Mouse (Mus musculus) adrenal gland, adult 2 months (tissue): ENCODE results near the gene Rtn2. TPM values are rescaled to one million over a fixed set of nuclear protein-coding genes. Genes with fewer than 3 reads are reported as not detected.

Source experiments
- DNase-seq: peaks from one replicate; pipeline ENCODE4 v3.0.0; 2021
- polyA plus RNA-seq: library from polyadenylated mRNA; depleted of rRNA; stranded (reverse); fragments of >200 nt; gene quantifications from 2 replicates; pipeline ENCODE4 v1.2.3, GENCODE M21; 2012
- total RNA-seq, 2 experiments: library from RNA; stranded (reverse); gene quantifications; 2 replicates each; pipeline ENCODE4 v1.2.3; 2021

Rtn2 gene
- total and polyA plus RNA-seq, 3 experiments: 4.2 to 14.6 (median 7.4) TPM

DNA sequence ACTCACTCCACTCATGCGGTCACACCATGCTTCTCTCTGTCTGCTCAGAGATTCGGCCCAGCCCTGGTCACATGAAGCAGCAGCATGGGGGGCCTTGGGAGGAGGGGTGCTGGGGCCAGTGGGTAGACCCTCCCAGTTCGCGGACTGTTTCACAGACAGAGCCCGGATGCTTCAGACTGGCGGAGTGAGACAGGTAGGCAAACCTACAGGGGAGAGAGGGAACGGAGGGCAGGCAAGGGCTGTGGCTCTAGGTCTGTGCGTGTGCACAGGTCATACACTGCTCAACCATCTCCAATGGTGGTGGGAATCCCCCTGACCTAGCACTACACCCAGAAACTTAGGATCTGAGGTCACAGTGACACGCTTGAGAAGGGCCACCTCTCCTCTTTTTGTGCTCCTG lies 37.0 kb downstream of the Rtn2 start:
- no peak for DNase-seq

DNA sequence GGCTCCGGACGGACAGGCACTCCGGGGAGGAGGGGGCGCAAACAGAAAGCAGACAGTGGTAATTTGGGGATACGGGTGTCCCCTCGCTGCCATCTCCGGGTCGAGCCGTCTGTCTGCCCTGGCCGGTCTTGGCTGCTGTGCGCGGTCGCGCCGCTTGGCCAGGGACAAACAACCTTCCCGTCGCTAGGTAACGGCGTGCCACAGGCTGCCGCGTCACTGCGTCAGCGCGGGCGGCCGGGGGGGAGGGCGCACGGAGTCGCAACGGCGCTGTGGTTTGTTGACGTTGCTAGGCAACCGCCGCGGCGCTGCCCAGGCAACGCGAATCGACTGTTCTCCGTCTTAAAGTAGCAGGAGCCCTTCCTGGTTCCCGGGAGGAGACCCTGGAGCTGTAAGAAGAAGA lies 37.5 kb downstream of the Rtn2 start:
- DNase-seq: peak; percentile 97

- no peak for DNase-seq
Observed at GRCm38 (mm10) chr7:19320637-19321036, 38.2 kb downstream of the Rtn2 start.

DNA sequence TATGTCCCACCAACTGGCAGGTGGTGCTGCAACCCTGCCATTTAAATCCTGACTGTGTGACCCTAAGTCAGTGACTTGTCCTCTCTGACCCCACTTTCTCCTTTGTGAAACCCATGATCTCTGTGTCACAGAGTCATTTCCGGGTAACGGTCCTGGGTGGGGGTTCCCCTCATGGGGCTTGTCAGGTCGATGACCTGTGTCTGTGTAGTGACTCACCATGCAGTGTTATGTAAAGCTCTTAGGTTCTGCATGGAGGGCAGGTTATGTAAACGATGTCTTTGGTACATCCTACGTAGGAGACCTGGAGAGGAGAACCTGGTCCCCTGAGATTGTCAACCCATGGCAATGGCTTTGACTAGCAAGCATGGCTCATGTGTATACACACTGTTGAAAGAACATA lies 39.0 kb downstream of the Rtn2 start:
- DNase-seq: no peak

DNA sequence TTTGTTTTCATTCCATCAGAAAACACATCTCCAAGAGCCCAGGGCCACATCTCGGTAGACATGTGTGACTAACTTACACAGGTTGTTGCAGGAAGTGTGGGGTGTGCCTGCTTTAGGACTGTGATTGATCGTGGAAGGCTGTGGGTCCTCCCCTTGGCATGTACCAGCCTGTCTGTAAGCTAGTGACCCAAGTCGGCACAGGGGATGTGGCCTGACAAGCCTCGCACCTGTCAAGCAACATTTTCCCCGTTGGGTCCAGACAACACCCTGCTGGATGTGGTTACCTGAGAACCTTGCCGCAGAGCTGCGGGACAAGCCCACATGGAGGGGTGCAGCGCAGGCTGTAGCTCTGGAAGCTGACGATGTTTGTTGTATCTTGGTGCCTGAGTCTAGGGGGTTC lies 40.1 kb downstream of the Rtn2 start:
- no peak for DNase-seq

- DNase-seq: no peak
Observed at GRCm38 (mm10) chr7:19324221-19324620, 41.8 kb downstream of the Rtn2 start.

DNA sequence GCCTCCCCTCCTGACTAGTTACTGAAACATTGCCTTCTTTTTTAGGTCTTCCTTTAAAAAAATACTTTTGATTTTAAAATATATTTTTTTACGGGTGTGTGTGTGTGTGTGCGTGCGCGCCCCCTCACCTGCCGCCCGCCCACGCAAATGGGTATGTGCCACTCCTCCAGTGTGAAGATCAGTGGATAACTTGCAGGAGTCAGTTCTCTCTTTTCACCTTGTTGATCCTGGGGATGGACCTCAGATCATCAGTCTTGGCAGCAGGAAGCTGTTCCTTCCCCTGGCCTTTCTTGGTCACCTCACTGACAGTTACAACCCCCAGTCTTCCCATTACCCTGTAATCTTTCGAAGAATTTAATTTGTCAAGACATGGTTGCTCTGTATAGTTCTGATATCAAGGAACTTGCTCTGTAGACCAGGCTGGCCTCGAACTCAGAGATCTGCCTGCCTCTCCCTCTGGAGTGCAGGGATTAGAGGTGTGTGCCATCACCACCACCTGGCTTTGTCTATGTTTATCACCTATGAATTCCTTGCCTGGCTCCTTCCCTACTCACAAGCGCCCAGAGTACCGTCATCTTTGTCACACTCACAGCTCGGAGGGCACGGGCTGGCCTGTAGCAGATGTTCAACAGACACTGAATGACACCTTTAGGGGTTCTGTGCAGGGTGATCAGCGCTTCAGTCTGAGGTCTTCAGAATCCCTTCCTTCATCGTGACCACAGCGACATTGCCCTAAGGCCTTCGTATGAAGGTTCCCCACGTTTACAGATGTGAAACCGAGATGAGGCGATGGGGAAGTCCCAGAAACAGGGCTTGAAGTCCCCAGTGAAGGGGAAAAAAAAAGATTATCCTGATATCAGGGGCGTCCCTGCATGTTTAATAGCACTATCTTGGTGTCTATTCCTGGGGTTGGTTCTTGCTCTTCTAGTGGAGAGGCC lies 43.1 kb downstream of the Rtn2 start:
- DNase-seq: no peak

GRCm38 (mm10) chr7:19326359-19326758 lies 43.9 kb downstream of the Rtn2 start:
- peak; percentile 94 for DNase-seq

- peak; percentile 96 for DNase-seq
Observed at GRCm38 (mm10) chr7:19327128-19327527, 44.7 kb downstream of the Rtn2 start.

DNA sequence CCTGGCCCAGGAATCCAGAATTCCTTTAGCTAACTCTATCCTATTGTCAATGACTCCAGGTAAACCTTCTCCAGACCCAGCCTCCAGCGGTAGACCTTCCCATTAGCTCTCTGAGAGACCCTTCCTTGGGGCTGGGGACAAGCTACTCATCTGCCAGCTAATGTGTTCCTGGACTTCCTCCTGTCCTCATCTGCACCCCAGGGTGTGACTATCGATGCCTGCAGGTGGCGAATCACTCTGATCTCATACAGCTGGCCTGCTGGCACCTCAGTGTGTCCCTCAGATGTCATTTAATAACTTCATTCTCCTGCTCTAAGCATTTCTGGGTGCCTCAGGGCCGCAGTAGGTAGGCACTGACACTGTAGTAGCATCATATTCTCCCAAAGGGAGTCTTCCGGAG lies 45.4 kb downstream of the Rtn2 start:
- no peak for DNase-seq

DNA sequence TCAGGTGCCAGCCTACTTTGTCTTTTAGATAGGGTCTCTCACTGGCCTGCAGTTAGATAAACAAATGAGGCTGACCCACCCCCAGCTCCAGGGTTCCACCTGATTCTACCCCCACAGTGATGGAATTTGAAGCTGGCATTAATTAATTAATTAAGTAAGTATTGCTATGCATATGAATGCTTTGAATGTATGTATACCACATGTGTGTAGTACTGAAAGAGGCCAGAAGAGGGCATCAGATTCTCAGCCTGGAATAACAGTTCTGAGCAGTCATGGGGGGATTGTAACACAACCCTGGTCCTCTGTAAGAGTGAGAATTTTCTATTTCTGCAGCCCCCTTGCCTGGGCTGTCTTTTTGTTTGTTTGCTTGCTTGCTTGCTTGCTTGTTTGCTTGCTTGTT lies 46.0 kb downstream of the Rtn2 start:
- no peak for DNase-seq

DNA sequence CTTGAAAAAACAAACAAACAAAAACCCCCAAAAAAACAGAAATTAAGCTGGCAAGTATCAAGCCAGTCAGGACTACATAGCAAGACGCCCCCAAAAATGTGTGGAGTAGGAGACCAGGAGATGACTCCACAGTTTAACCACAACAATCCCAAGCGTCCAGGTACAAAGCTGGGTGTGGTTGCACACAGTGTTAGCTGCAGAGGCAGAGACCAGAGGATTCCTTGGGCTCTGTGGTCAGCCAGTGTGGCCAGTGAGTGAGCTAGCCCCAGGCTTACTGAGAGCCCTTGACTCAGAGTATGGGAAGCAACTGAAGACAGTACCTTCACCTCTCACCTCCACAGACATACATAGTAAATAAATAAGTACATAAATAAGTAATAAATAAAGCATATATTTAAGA lies 49.5 kb downstream of the Rtn2 start:
- no peak for DNase-seq

- peak; percentile 92 for DNase-seq
Observed at GRCm38 (mm10) chr7:19332709-19333352, 50.4 kb downstream of the Rtn2 start.

DNA sequence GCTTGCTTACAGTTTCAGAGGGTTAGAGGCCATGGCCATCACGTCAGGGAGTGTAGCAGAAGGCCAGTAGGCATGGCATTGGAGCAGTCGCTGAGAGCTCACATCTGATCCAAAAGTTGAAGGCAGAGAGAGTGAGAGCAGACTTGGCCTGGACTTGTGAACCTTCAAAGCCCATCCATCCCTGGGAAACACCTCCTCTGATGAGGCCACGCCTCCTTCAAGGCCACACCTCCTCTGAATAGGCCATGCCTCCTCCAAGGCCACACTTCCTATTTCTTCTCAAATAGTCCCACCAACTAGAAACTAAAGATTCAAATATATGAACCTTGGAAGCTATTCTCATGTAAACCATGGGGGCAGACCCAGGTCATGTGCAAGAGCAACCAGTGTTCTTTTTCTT lies 53.2 kb downstream of the Rtn2 start:
- DNase-seq: no peak

- no peak for DNase-seq
Observed at GRCm38 (mm10) chr7:19337122-19337521, 54.7 kb downstream of the Rtn2 start.

DNA sequence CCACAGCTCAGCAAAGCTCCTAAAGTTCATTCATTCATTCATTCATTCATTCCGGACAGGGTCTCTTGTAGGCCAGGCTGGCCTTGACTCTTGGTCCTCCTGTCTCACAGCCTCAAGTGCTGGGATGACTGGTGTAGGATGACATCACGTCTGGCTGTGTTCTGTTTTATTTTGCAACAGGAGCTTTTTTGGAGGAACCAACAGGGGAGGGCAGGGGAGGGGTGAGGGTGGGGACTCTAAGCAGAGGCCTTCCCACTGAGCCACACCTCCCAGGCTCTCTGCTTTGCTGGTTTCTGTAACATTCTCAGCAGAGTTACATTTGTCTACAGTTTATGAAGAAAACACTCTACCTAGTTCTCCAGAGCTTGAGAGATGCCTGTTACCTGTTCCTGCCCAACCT lies 55.6 kb downstream of the Rtn2 start:
- peak; percentile 44 for DNase-seq

GRCm38 (mm10) chr7:19338596-19338995 lies 56.2 kb downstream of the Rtn2 start:
- DNase-seq: peak; percentile 43

DNA sequence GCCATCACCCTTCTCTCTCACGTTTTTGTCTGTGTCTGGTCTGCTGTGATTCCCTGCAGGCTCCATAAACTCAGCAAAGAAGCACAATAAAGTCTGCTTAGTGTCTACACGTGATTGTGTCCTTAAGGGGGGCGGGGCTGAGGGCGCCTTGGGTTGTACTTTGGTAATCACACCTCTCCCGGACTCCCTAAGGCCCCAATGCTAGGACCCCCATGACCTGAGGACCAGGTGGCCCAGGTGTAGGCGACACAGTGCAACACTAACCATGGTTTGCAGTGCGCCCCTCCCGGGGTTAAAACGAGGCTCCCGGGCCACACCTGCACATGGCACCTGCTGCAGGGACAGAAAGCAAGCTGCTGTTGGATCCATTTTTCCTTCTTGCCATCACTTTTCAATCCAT lies 58.8 kb downstream of the Rtn2 start:
- no peak for DNase-seq

DNA sequence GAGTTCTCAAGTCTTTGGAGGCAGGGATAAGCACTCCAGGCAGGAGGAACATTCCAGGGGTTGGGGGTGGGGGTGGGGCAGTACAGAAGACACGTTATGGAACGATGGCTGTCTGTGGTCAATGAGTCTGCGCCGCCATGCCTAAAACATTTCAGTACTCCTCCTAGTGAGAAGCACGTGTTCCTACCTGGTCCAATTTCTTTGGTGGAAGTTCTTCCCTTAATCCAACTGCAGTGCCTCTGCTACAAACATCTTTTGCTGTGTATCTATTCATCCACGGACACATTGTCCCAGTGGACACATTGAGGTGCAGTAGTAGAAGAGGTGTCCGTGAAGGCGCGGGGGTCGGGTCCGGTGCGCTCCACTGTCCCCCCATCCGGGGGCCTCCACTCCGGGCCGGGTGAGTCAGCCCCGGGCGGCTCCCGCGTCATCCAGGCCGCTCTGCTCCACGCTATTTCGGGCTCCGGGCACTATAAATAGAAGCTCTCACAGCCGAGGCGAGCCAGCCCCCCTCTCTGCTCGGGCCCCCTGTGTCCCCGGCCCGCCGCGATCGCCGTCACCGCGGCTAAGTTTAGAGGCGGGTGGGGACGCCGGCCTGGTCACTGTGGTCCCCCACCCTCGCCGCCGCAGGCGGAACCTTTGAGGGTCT lies 59.5 kb downstream of the Rtn2 start:
- peak; percentile 56 for DNase-seq

GRCm38 (mm10) chr7:19342481-19343027 lies 60.1 kb downstream of the Rtn2 start:
- DNase-seq: peak; percentile 86

- DNase-seq: peak; percentile 71
Observed at GRCm38 (mm10) chr7:19343210-19343808, 60.9 kb downstream of the Rtn2 start.

DNA sequence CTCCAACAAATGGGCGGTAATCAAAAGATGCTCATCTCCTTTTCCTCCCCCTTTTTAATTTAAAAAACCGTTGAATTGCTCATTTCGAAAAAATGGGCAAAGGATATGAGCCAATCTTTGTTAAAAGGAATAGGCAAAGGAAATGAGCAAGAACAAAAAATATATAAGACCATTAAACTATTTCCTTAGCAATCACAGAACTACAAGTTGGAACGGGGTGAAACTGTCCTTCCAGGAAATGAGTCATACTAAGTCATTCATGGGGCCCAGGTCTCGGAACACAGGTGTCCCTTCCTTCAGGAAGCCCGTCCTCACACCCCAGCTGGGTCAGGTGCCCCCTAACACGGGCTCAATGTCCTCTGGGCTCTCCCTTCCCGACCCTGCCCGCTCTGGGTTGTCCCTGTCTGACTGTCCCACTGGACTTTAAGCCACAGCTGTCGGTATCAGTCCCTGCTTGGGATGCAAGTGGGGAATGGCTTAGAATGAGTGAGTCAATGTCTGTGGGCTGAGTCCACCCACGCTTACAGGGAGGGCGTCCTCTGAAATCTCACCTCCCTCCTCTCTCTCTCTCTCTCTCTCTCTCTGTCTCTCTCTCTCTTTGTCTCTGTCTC lies 61.9 kb downstream of the Rtn2 start, which contains the start of gene Ercc1:
Gene Ercc1 (plus strand): TSS at position 542 of the 611 bp plus-strand sequence.
- no peak for DNase-seq
